Mouse (Mus musculus): ENCODE measurements around the gene Chaf1a. TPM values are rescaled to one million over a fixed set of nuclear protein-coding genes. Genes with fewer than 3 reads are reported as not detected.
A peak's percentile ranks its signal among the peaks of the same experiment; 100 is the strongest.

Gene Chaf1a
- polyA plus RNA-seq, 1 experiment from 2014 or later = 16.6 TPM

- H3K4me3 ChIP-seq (replicated peaks) = no peak within 1 kb of the TSS
- no peak within 1 kb of the TSS for H3K27ac ChIP-seq (replicated peaks)
- no peak within 1 kb of the TSS for H3K4me2 ChIP-seq
- no peaks in the 10 kb centered on the region for H3K9me3 ChIP-seq (replicated peaks)
- H3K27me3 ChIP-seq = no peaks in the 10 kb centered on the region
- H3K4me1 ChIP-seq (replicated peaks) = 0 out of 2 replicates have a peak, but pooled peaks cover 10% of the 10 kb centered on the region
- H3K9ac ChIP-seq = no peak within 1 kb of the TSS
- WGBS (ENCODE audit: insufficient replicate concordance) = 55% methylated on average over 10 of the region's 10 CpGs
- 0 out of 2 replicates have a peak, but pooled peaks have one; percentile 14 for ATAC-seq (ENCODE audit: insufficient read depth)
- no peaks in the 10 kb centered on the region for H3K36me3 ChIP-seq (replicated peaks)
Observed at GRCm38 (mm10) chr17:56109219-56110051, 69.2 kb downstream of the Chaf1a start, which contains the start of gene Plin4. Gene Plin4, minus strand, starts transcription at chr17:56109803.

DNA sequence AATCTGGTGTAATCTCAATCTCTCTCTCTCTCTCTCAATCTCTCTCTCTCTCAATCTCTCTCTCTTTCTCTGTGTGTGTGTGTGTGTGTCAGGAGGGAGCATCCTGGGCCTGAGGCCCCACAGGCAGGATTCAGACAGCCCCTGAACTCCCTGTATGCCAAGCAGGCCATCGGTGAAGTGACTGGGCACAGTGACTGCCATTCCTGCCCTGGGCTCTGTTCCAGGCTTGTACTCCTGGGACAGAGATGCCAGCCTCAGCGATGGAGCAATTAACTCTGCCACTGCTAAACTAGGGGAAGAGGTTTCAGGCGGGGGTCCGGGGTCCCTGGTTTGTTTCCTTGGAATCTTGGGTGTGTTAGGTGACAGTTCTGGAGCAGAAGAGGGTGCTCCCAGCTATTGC lies 70.3 kb downstream of the Chaf1a start:
- no peak for ATAC-seq (ENCODE audit: insufficient read depth)
- no peak overlapping the region for H3K4me2 ChIP-seq
- no peaks in the 10 kb centered on the region for H3K9me3 ChIP-seq (replicated peaks)
- H3K27ac ChIP-seq (replicated peaks) = no peak overlapping the region
- 0 out of 2 replicates have a peak, but pooled peaks cover 11% of the 10 kb centered on the region for H3K4me1 ChIP-seq (replicated peaks)
- whole genome bisulfite sequencing (ENCODE audit: insufficient replicate concordance) = 50% methylated on average over 4 of the region's 4 CpGs
- no peak overlapping the region for H3K4me3 ChIP-seq (replicated peaks)
- H3K27me3 ChIP-seq = no peaks in the 10 kb centered on the region
- H3K9ac ChIP-seq = no peak overlapping the region
- no peaks in the 10 kb centered on the region for H3K36me3 ChIP-seq (replicated peaks)

DNA sequence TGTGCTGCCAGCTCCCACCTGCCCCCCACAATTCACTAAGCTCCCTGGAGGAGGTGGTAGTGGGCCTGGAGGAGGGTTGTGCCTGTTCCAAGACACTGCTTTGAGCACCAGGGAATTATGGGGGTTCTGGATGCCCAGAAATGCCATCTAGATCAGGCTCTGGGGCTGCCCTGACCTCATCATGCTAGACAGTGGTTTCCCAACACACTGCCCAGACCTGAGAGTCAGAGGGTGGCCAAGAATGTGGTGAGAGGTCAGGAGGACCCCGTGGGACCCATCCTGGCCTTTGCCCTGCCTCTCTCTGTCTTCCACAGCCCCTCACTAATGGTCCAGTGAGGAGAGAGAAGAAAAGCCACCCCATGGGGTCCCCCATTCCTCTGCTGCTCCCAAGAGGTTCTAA lies 70.8 kb downstream of the Chaf1a start:
- Histone ChIP-seq H3K9ac (no peak overlapping the region), H3K4me2 (no peak overlapping the region), H3K4me1 (replicated peaks) (0 out of 2 replicates have a peak, but pooled peaks cover 11% of the 10 kb centered on the region), H3K36me3 (replicated peaks) (no peaks in the 10 kb centered on the region), H3K4me3 (replicated peaks) (no peak overlapping the region), H3K9me3 (replicated peaks) (no peaks in the 10 kb centered on the region), H3K27ac (replicated peaks) (no peak overlapping the region), H3K27me3 (no peaks in the 10 kb centered on the region)
- ATAC-seq (ENCODE audit: insufficient read depth) = no peak
- WGBS (ENCODE audit: insufficient replicate concordance) = 46% methylated on average over 1 of the region's 1 CpGs

- H3K4me1 ChIP-seq (replicated peaks) = peaks cover 11% of the 10 kb centered on the region; the same call in 1 of the 2 replicates
- no peak for ATAC-seq (ENCODE audit: insufficient read depth)
- H3K9me3 ChIP-seq (replicated peaks) = no peaks in the 10 kb centered on the region
- no peak overlapping the region for H3K9ac ChIP-seq
- peaks cover 8% of the 10 kb centered on the region; the same call in 1 of the 2 replicates for H3K27me3 ChIP-seq
- H3K36me3 ChIP-seq (replicated peaks) = no peaks in the 10 kb centered on the region
- H3K27ac ChIP-seq (replicated peaks) = no peak overlapping the region
- no peak overlapping the region for H3K4me2 ChIP-seq
- H3K4me3 ChIP-seq (replicated peaks) = no peak overlapping the region
- WGBS (ENCODE audit: insufficient replicate concordance) = 30% methylated on average over 5 of the region's 5 CpGs
Observed at GRCm38 (mm10) chr17:56111864-56112263, 71.6 kb downstream of the Chaf1a start.

DNA sequence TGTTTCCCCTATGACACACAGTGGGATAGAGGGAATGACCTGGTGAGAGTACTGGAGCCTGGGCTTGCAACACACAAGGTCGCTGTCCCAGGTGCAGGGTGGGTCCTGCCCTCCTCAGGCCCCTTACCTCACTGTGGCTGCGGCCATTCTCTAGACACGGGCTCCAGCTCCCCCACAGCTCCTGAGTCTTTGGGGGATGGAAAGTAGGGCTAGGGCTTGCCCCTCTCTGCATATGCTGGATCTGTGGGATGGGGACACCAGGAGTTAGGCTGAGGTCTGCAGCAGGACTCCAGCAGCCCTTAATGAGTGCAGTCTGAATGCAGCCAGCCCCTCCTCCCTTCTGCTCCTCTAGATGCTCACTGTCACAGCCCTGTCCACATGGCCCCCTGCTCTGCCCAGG lies 72.5 kb downstream of the Chaf1a start:
- 62% methylated on average over 3 of the region's 3 CpGs for whole genome bisulfite sequencing (ENCODE audit: insufficient replicate concordance)

DNA sequence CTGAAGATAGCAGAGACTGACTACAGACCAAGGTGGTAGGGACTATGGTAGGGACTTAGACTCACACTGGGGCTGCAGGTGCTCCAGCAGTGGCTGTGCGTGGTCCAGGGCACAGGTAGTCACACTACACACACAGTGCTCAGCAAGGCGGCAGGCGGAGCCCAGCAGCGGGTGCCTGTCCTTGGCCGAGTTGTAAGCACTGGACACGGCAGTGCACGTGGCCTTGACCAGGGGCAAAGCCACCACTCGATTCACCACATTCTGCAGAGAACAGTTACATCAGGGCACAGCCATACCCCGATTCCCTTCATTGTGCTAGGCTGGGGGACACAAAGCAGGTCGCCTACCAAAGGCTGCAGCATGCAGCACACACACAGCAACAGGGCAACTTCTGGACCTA lies 76.0 kb downstream of the Chaf1a start:
- H3K4me3 ChIP-seq (replicated peaks) = no peak overlapping the region
- H3K27me3 ChIP-seq = peaks cover 47% of the 10 kb centered on the region
- no peak for ATAC-seq (ENCODE audit: insufficient read depth)
- 52% methylated on average over 10 of the region's 10 CpGs for whole genome bisulfite sequencing (ENCODE audit: insufficient replicate concordance)
- H3K4me1 ChIP-seq (replicated peaks) = peaks cover 31% of the 10 kb centered on the region
- no peak overlapping the region for H3K4me2 ChIP-seq
- no peak overlapping the region for H3K27ac ChIP-seq (replicated peaks)
- no peaks in the 10 kb centered on the region for H3K36me3 ChIP-seq (replicated peaks)
- no peak overlapping the region for H3K9ac ChIP-seq
- no peaks in the 10 kb centered on the region for H3K9me3 ChIP-seq (replicated peaks)

More for the DNA sequence above, 72.5 kb downstream of the Chaf1a start:
- Histone ChIP-seq H3K4me2 (no peak overlapping the region), H3K4me3 (replicated peaks) (no peak overlapping the region), H3K4me1 (replicated peaks) (peaks cover 18% of the 10 kb centered on the region), H3K27ac (replicated peaks) (no peak overlapping the region), H3K9me3 (replicated peaks) (no peaks in the 10 kb centered on the region), H3K9ac (no peak overlapping the region), H3K36me3 (replicated peaks) (no peaks in the 10 kb centered on the region), H3K27me3 (peaks cover 15% of the 10 kb centered on the region)
- no peak for ATAC-seq (ENCODE audit: insufficient read depth)

DNA sequence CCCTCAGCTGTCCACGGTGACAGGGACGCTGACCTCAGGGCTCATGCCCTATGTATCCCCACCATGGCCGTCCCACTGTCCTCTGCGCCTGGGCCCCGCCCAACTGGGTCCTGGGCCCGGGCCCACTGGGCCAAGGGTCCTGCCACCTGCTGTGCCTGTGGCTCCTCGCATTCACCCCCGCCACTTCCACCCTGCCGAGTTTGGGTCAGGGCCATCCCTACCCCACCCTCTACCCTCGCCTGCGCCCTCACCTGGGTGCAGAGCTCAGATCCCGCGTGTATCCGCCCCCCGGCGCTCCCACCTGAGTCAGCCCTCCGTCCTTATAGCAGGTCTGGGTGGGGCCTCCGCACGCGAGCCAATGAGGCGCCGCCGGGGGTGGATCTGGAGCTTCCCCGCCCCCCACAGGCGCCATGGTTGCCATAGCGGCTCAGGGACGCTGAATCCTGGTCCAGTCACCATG lies 77.0 kb downstream of the Chaf1a start, which contains the start of gene Plin5:
Gene Plin5, minus strand, starts transcription at position 346 of the 460 bp plus-strand sequence.
- Histone ChIP-seq H3K27ac (replicated peaks) (no peak within 1 kb of the TSS), H3K4me1 (replicated peaks) (peaks cover 29% of the 10 kb centered on the region), H3K9me3 (replicated peaks) (no peaks in the 10 kb centered on the region), H3K36me3 (replicated peaks) (no peaks in the 10 kb centered on the region), H3K4me3 (replicated peaks) (peak within 1 kb of the TSS; percentile 37), H3K4me2 (peak within 1 kb of the TSS; percentile 65), H3K9ac (0 out of 2 replicates have a peak within 1 kb of the TSS, but pooled peaks have one; percentile 15), H3K27me3 (peaks cover 58% of the 10 kb centered on the region)
- WGBS (ENCODE audit: insufficient replicate concordance) = 4% methylated on average over 27 of the region's 27 CpGs
- peak; percentile 49 for ATAC-seq (ENCODE audit: insufficient read depth)

DNA sequence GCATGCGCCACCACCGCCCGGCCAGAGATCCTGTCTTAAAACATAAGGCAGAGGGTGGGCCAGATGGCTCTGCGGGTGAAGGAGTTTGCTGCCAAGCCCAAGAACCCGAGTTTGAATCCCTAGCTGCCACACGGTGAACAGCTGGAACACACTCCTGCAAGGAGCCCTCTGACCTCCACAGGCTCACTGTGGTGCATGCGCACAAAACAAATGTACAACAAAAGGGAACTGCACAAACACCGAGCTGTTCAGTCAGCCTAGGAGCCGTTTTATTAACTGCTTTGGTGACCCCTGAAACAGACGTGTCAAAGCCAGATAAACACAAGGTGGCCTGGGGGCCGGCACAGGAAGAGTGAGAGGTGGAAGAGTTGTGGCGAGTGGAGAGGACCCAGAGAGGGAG lies 79.2 kb downstream of the Chaf1a start:
- Histone ChIP-seq H3K4me1 (replicated peaks) (peaks cover 28% of the 10 kb centered on the region), H3K9me3 (replicated peaks) (peaks cover 5% of the 10 kb centered on the region; the same call in 1 of the 2 replicates), H3K4me3 (replicated peaks) (peak overlapping the region; percentile 29; the same call in 1 of the 2 replicates), H3K27ac (replicated peaks) (no peak overlapping the region), H3K9ac (no peak overlapping the region), H3K4me2 (peak overlapping the region; percentile 46), H3K36me3 (replicated peaks) (no peaks in the 10 kb centered on the region), H3K27me3 (peaks cover 79% of the 10 kb centered on the region)
- 29% methylated on average over 12 of the region's 12 CpGs for WGBS (ENCODE audit: insufficient replicate concordance)
- no peak for ATAC-seq (ENCODE audit: insufficient read depth)

GRCm38 (mm10) chr17:56119981-56120880 lies 80.0 kb downstream of the Chaf1a start:
- H3K27me3 ChIP-seq = peaks cover 82% of the 10 kb centered on the region
- ATAC-seq (ENCODE audit: insufficient read depth) = no peak
- no peak overlapping the region for H3K9ac ChIP-seq
- peaks cover 5% of the 10 kb centered on the region; the same call in 1 of the 2 replicates for H3K9me3 ChIP-seq (replicated peaks)
- H3K4me1 ChIP-seq (replicated peaks) = peaks cover 31% of the 10 kb centered on the region
- 7% methylated on average over 66 of the region's 66 CpGs for WGBS (ENCODE audit: insufficient replicate concordance)
- no peaks in the 10 kb centered on the region for H3K36me3 ChIP-seq (replicated peaks)
- H3K4me3 ChIP-seq (replicated peaks) = peak overlapping the region; percentile 29
- no peak overlapping the region for H3K27ac ChIP-seq (replicated peaks)
- H3K4me2 ChIP-seq = peak overlapping the region; percentile 46

DNA sequence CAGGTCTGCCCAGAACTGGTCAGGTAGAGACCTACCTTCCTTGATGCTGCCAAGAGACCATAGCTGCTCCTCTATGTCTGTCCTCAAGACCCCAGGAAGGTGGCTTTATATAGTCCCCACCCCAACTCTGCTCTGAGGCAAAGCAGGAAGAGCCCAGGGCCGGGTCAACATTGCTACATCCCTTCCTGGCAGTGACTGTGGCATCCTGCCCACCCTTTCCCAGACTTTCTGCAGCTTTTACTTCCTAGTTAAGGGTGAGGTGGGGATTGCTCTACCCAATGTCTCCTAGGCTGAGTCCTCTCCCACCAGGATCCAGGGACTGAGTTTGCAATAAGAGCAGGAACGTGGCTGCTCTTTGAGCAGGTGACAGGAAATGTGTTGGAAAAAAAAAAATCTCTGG lies 81.6 kb downstream of the Chaf1a start, which contains the start of gene Lrg1:
Gene Lrg1, minus strand, starts transcription at position 176 of the 400 bp plus-strand sequence.
- 31% methylated on average over 2 of the region's 2 CpGs for WGBS (ENCODE audit: insufficient replicate concordance)
- Histone ChIP-seq H3K4me2 (0 out of 2 replicates have a peak within 1 kb of the TSS, but pooled peaks have one; percentile 46), H3K9me3 (replicated peaks) (peaks cover 5% of the 10 kb centered on the region; the same call in 1 of the 2 replicates), H3K27me3 (peaks cover 75% of the 10 kb centered on the region), H3K4me1 (replicated peaks) (peaks cover 31% of the 10 kb centered on the region), H3K27ac (replicated peaks) (no peak within 1 kb of the TSS), H3K4me3 (replicated peaks) (peak within 1 kb of the TSS; percentile 29; the same call in 1 of the 2 replicates), H3K36me3 (replicated peaks) (no peaks in the 10 kb centered on the region), H3K9ac (no peak within 1 kb of the TSS)
- ATAC-seq (ENCODE audit: insufficient read depth) = no peak

Measured in liver, embryonic 15.5 days (tissue).